Mouse (Mus musculus) heart, adult 2 months (tissue): ENCODE data around the gene Fam213a. TPM values are rescaled to one million over a fixed set of nuclear protein-coding genes. Genes with fewer than 3 reads are reported as not detected.
A peak's percentile ranks its signal among the peaks of the same experiment; 100 is the strongest.

Experiments used
- DNase-seq, 2 experiments: peaks; one replicate each; pipeline ENCODE4 v3.0.0; 2021
- H3K27ac ChIP-seq: fragments of 200-600 bp; 2 replicates; pipeline ENCODE4 v1.8.1; 2022
- H3K27me3 ChIP-seq: fragments of 200-500 bp; 2 replicates; pipeline ENCODE4 v1.6.1; 2012; ENCODE audit warnings: mild to moderate bottlenecking, low read length, inconsistent platforms, mixed read lengths; ENCODE audit not compliant: control insufficient read depth, insufficient read depth
- H3K36me3 ChIP-seq: fragments of 200-500 bp; 2 replicates; pipeline ENCODE4 v1.6.1; 2012; ENCODE audit warnings: low read length, inconsistent platforms; ENCODE audit not compliant: control insufficient read depth, insufficient read depth
- H3K4me1 ChIP-seq: fragments of 200-500 bp; 2 replicates; pipeline ENCODE4 v1.6.1; 2011; ENCODE audit warnings: low read length; ENCODE audit not compliant: control insufficient read depth, insufficient read depth
- H3K4me3 ChIP-seq: fragments of 200-600 bp; 2 replicates; pipeline ENCODE4 v1.8.1; 2022
- H3K79me2 ChIP-seq: fragments of 200-500 bp; replicated peaks from 2 replicates; pipeline ENCODE4 v1.6.1; 2012; ENCODE audit warnings: mild to moderate bottlenecking, inconsistent platforms, low read length, moderate library complexity, mixed read lengths; ENCODE audit not compliant: control insufficient read depth, insufficient read depth
- H3K9ac ChIP-seq: fragments of 200-500 bp; 2 replicates; pipeline ENCODE4 v1.6.1; 2012; ENCODE audit warnings: low read depth, mild to moderate bottlenecking, control low read depth, inconsistent platforms, low read length, mixed read lengths
- CTCF ChIP-seq: fragments of 200-600 bp; IDR thresholded peaks from 2 replicates; pipeline ENCODE4 v1.8.1; 2022; ENCODE audit warnings: antibody characterized with exemption, mild to moderate bottlenecking, moderate library complexity
- EP300 ChIP-seq: fragments of 200-500 bp; IDR thresholded peaks from 2 replicates; pipeline ENCODE4 v1.6.1; 2011; ENCODE audit warnings: low read depth, low read length, control low read depth; ENCODE audit not compliant: insufficient read depth
- POLR2A ChIP-seq: fragments of 200-500 bp; IDR thresholded peaks from 2 replicates; pipeline ENCODE4 v1.6.1; 2011; ENCODE audit warnings: mild to moderate bottlenecking, low read depth, low read length, control low read depth; ENCODE audit not compliant: insufficient read depth
- WGBS: fragments of 180-500 bp; shearing (Covaris S2); methylation state at CpG from one replicate; pipeline ENCODE4 v1.1.7; 2018; 5-methylcytosine and 5-hydroxymethylcytosine counted together
- intact Hi-C: fragments of 180-260 bp; cut with DNase I; formaldehyde crosslinking; loops from one replicate; pipeline ENCODE4 v1.15.1; 2025
- polyA plus RNA-seq: library from polyadenylated mRNA; depleted of rRNA; stranded (reverse); fragments of >200 nt; gene quantifications from 2 replicates; pipeline ENCODE4 v1.2.3, GENCODE M21; 2012
- total RNA-seq, 2 experiments: library from RNA; stranded (reverse); gene quantifications; 2 replicates each; pipeline ENCODE4 v1.2.3; 2021

Fam213a gene
- total and polyA plus RNA-seq, 3 experiments = 16.6 to 32.4 (median 27.1) TPM

GRCm38 (mm10) chr14:41035146-41035798 is 21.7 kb upstream of the Fam213a start:
- H3K27ac ChIP-seq = no peak overlapping the region
- intact Hi-C loops = loop anchor here (2.0 kb wide), 1 partner anchor 118 kb away; no protein-coding TSS in a partner anchor
- H3K9ac ChIP-seq = no peak overlapping the region
- no peaks in the 10 kb centered on the region for H3K27me3 ChIP-seq
- H3K36me3 ChIP-seq = no peaks in the 10 kb centered on the region
- no peaks in the 10 kb centered on the region for H3K79me2 ChIP-seq
- 33% methylated on average over 6 of the region's 6 CpGs for WGBS
- TF ChIP-seq CTCF (no peak; the same call in 1 of the 2 replicates), EP300 (no peak)
- no peak overlapping the region for H3K4me3 ChIP-seq
- DNase-seq = peak; percentile 38 to 58
- H3K4me1 ChIP-seq = no peaks in the 10 kb centered on the region

- no peak overlapping the region for H3K4me3 ChIP-seq
- no peaks in the 10 kb centered on the region for H3K4me1 ChIP-seq
- no peaks in the 10 kb centered on the region for H3K27me3 ChIP-seq
- H3K9ac ChIP-seq = no peak overlapping the region
- DNase-seq = peak; percentile 67 to 72
- no peak overlapping the region for H3K27ac ChIP-seq
- WGBS = 48% methylated on average over 13 of the region's 13 CpGs
- intact Hi-C loops = loop anchor here (1.0 to 2.0 kb wide), 2 partner anchors 54 to 117 kb away; no protein-coding TSS in a partner anchor
- peak; percentile 77 for TF ChIP-seq CTCF
- TF ChIP-seq POLR2A = no peak
- TF ChIP-seq EP300 = 0 out of 2 replicates have a peak, but pooled peaks have one; percentile 29
- no peaks in the 10 kb centered on the region for H3K79me2 ChIP-seq
- H3K36me3 ChIP-seq = no peaks in the 10 kb centered on the region
These were observed 19.8 kb upstream of the Fam213a start for GRCm38 (mm10) chr14:41033135-41034110.

GRCm38 (mm10) chr14:41030989-41031513 is 17.5 kb upstream of the Fam213a start:
- no peak for DNase-seq
- H3K27me3 ChIP-seq = no peaks in the 10 kb centered on the region
- no peaks in the 10 kb centered on the region for H3K4me1 ChIP-seq
- no peaks in the 10 kb centered on the region for H3K79me2 ChIP-seq
- TF ChIP-seq CTCF = no peak
- TF ChIP-seq EP300 = no peak
- no peak for TF ChIP-seq POLR2A
- no peak overlapping the region for H3K27ac ChIP-seq
- no peak overlapping the region for H3K9ac ChIP-seq
- H3K4me3 ChIP-seq = no peak overlapping the region
- intact Hi-C loops = no loop called here
- 79% methylated on average over 6 of the region's 6 CpGs for WGBS
- no peaks in the 10 kb centered on the region for H3K36me3 ChIP-seq

GRCm38 (mm10) chr14:41029303-41029702 is 15.7 kb upstream of the Fam213a start:
- H3K9ac ChIP-seq = no peak overlapping the region
- no peaks in the 10 kb centered on the region for H3K27me3 ChIP-seq
- H3K79me2 ChIP-seq = no peaks in the 10 kb centered on the region
- no peak for TF ChIP-seq CTCF
- TF ChIP-seq EP300 = no peak
- TF ChIP-seq POLR2A = no peak
- DNase-seq = no peak
- H3K4me3 ChIP-seq = no peak overlapping the region
- WGBS = 80% methylated on average over 4 of the region's 4 CpGs
- intact Hi-C loops = no loop called here
- H3K27ac ChIP-seq = no peak overlapping the region
- no peaks in the 10 kb centered on the region for H3K36me3 ChIP-seq
- H3K4me1 ChIP-seq = no peaks in the 10 kb centered on the region

- Histone ChIP-seq H3K4me1 (no peaks in the 10 kb centered on the region), H3K9ac (no peak overlapping the region), H3K36me3 (no peaks in the 10 kb centered on the region), H3K4me3 (no peak overlapping the region), H3K27ac (no peak overlapping the region), H3K79me2 (no peaks in the 10 kb centered on the region), H3K27me3 (no peaks in the 10 kb centered on the region)
- TF ChIP-seq CTCF (no peak), EP300 (no peak), POLR2A (no peak)
- intact Hi-C loops = no loop called here
- WGBS = 49% methylated on average over 7 of the region's 7 CpGs
- DNase-seq = no peak
These were observed 12.2 kb upstream of the Fam213a start for GRCm38 (mm10) chr14:41025594-41026284.
